Mouse (Mus musculus) mammary gland, adult 2 months (tissue): ENCODE data around the gene Eipr1. TPM values are rescaled to one million over a fixed set of nuclear protein-coding genes. Genes with fewer than 3 reads are reported as not detected.

Experiments used
- polyA plus RNA-seq: library from polyadenylated mRNA; depleted of rRNA; stranded (reverse); fragments of >200 nt; gene quantifications from 2 replicates; pipeline ENCODE4 v1.2.3, GENCODE M21; 2012; ENCODE audit warnings: low replicate concordance; rRNA removed

Eipr1 gene
- polyA plus RNA-seq, result 35.5 and 47.2 TPM in 2 replicates

GRCm38 (mm10) chr12:28751508-28752263 is at the start of gene Eipr1:
Eipr1 (plus strand) TSS chr12:28751803.

GRCm38 (mm10) chr12:28750021-28750633 is 1.5 kb upstream of the Eipr1 start, which contains the start of gene Trappc12:
Trappc12 (minus strand) TSS chr12:28750472.

Other genes starting within 250 kb of the Eipr1 start
- gene Dcdc2c, start 199.4 kb upstream of the Eipr1 start, polyA plus RNA-seq, result not detected in 2 replicates
- gene Allc, start 169.3 kb upstream of the Eipr1 start, polyA plus RNA-seq, result 0.10 TPM in 1 of 2 replicates, not detected in the other
- gene Colec11, start 128.4 kb upstream of the Eipr1 start, polyA plus RNA-seq, result 1.9 and 2.2 TPM in 2 replicates
- gene Rps7, start 115.8 kb upstream of the Eipr1 start, polyA plus RNA-seq, result 190 and 201 TPM in 2 replicates
- 7.2 and 9.5 TPM in 2 replicates for gene Rnaseh1, start 102.2 kb upstream of the Eipr1 start, polyA plus RNA-seq
- gene Adi1, start 76.6 kb upstream of the Eipr1 start, polyA plus RNA-seq, result 12.2 and 28.6 TPM in 2 replicates
- gene Trappc12, start 1.3 kb upstream of the Eipr1 start, polyA plus RNA-seq, result 23.3 and 28.1 TPM in 2 replicates